Mouse (Mus musculus) embryonic facial prominence, embryonic 13.5 days (tissue): ENCODE measurements at regions not wholly inside any gene's neighbourhood (a gene's known extent, or its start where the extent isn't known, plus 50 kb on each side); places are given as distances from the start of the nearest gene placed in this dataset.

Experiments
- ATAC-seq: fragments of 200-750 bp; cut with Nextera tagmentation; 2 replicates; pipeline ENCODE4 v1.8.0; 2017; ENCODE audit warnings: low read depth; ENCODE audit not compliant: insufficient number of reproducible peaks, insufficient read depth, low FRiP score, low TSS enrichment
- H3K27ac ChIP-seq: fragments of 300-500 bp; sonication (generic); 2 replicates; pipeline ENCODE4 v1.5.1; 2015; ENCODE audit warnings: moderate library complexity, mild to moderate bottlenecking, inconsistent platforms
- H3K27me3 ChIP-seq: fragments of 300-500 bp; sonication (generic); 2 replicates; pipeline ENCODE4 v1.6.1; 2015; ENCODE audit warnings: mild to moderate bottlenecking, inconsistent platforms
- H3K36me3 ChIP-seq: fragments of 300-500 bp; sonication (generic); 2 replicates; pipeline ENCODE4 v1.6.1; 2015; ENCODE audit warnings: mild to moderate bottlenecking, inconsistent platforms
- H3K4me1 ChIP-seq: fragments of 300-500 bp; sonication (generic); 2 replicates; pipeline ENCODE4 v1.6.1; 2015; ENCODE audit warnings: inconsistent platforms
- H3K4me2 ChIP-seq: fragments of 300-500 bp; sonication (generic); 2 replicates; pipeline ENCODE4 v1.6.1; 2015; ENCODE audit warnings: moderate library complexity, mild to moderate bottlenecking, inconsistent platforms
- H3K4me3 ChIP-seq: fragments of 300-500 bp; sonication (generic); 2 replicates; pipeline ENCODE4 v1.5.1; 2015; ENCODE audit warnings: mild to moderate bottlenecking, inconsistent platforms
- H3K9ac ChIP-seq: fragments of 300-500 bp; sonication (generic); 2 replicates; pipeline ENCODE4 v1.6.1; 2015; ENCODE audit warnings: mild to moderate bottlenecking, inconsistent platforms
- H3K9me3 ChIP-seq: fragments of 300-500 bp; sonication (generic); 2 replicates; pipeline ENCODE4 v1.6.1; 2016; ENCODE audit warnings: inconsistent platforms
- WGBS: fragments of 180-500 bp; shearing (Covaris S2); methylation state at CpG from one replicate; pipeline ENCODE4 v1.1.7; 2015; ENCODE audit warnings: mixed read lengths; 5-methylcytosine and 5-hydroxymethylcytosine counted together

GRCm38 (mm10) chr10:37335148-37335547 lies 196.4 kb upstream of the Marcks start:
- Histone ChIP-seq H3K9ac (no peak overlapping the region), H3K4me3 (no peak overlapping the region), H3K36me3 (no peaks in the 10 kb centered on the region), H3K27ac (no peak overlapping the region), H3K9me3 (no peaks in the 10 kb centered on the region), H3K4me2 (no peak overlapping the region), H3K27me3 (no peaks in the 10 kb centered on the region), H3K4me1 (peaks cover 3% of the 10 kb centered on the region; the same call in 1 of the 2 replicates)
- ATAC-seq: no peak
- WGBS: 79% methylated on average over 3 of the region's 3 CpGs

- Histone ChIP-seq H3K9me3 (no peaks in the 10 kb centered on the region), H3K36me3 (no peaks in the 10 kb centered on the region), H3K4me1 (no peaks in the 10 kb centered on the region), H3K4me2 (no peak overlapping the region), H3K4me3 (no peak overlapping the region), H3K27ac (no peak overlapping the region), H3K27me3 (no peaks in the 10 kb centered on the region), H3K9ac (no peak overlapping the region)
- ATAC-seq: no peak
- 81% methylated on average over 3 of the region's 3 CpGs for WGBS
Observed at GRCm38 (mm10) chr10:37326168-37326534, 187.4 kb upstream of the Marcks start.

- H3K4me2 ChIP-seq: no peak overlapping the region
- WGBS: 59% methylated on average over 6 of the region's 6 CpGs
- no peak overlapping the region for H3K27ac ChIP-seq
- H3K4me1 ChIP-seq: no peaks in the 10 kb centered on the region
- no peaks in the 10 kb centered on the region for H3K27me3 ChIP-seq
- no peak overlapping the region for H3K9ac ChIP-seq
- no peaks in the 10 kb centered on the region for H3K36me3 ChIP-seq
- H3K4me3 ChIP-seq: no peak overlapping the region
- no peaks in the 10 kb centered on the region for H3K9me3 ChIP-seq
- no peak for ATAC-seq
Observed at GRCm38 (mm10) chr10:37325514-37326167, 186.9 kb upstream of the Marcks start.

GRCm38 (mm10) chr10:37323689-37324088 lies 185.0 kb upstream of the Marcks start:
- no peaks in the 10 kb centered on the region for H3K36me3 ChIP-seq
- no peak overlapping the region for H3K4me2 ChIP-seq
- H3K4me1 ChIP-seq: no peaks in the 10 kb centered on the region
- H3K4me3 ChIP-seq: no peak overlapping the region
- 50% methylated on average over 1 of the region's 1 CpGs for WGBS
- no peaks in the 10 kb centered on the region for H3K27me3 ChIP-seq
- H3K9me3 ChIP-seq: no peaks in the 10 kb centered on the region
- no peak overlapping the region for H3K9ac ChIP-seq
- no peak for ATAC-seq
- H3K27ac ChIP-seq: no peak overlapping the region

- no peak overlapping the region for H3K4me2 ChIP-seq
- WGBS: 61% methylated on average over 1 of the region's 1 CpGs
Observed at GRCm38 (mm10) chr10:37322809-37323208, 184.1 kb upstream of the Marcks start.

GRCm38 (mm10) chr10:37322310-37322709 lies 183.6 kb upstream of the Marcks start:
- H3K9ac ChIP-seq: no peak overlapping the region
- no peak for ATAC-seq
- H3K27ac ChIP-seq: no peak overlapping the region
- WGBS: 93% methylated on average over 5 of the region's 5 CpGs
- no peak overlapping the region for H3K4me2 ChIP-seq
- H3K4me3 ChIP-seq: no peak overlapping the region
- H3K36me3 ChIP-seq: no peaks in the 10 kb centered on the region
- H3K9me3 ChIP-seq: no peaks in the 10 kb centered on the region
- H3K4me1 ChIP-seq: no peaks in the 10 kb centered on the region
- H3K27me3 ChIP-seq: no peaks in the 10 kb centered on the region

More at GRCm38 (mm10) chr10:37322809-37323208, 184.1 kb upstream of the Marcks start:
- Histone ChIP-seq H3K27ac (no peak overlapping the region), H3K4me3 (no peak overlapping the region), H3K9me3 (no peaks in the 10 kb centered on the region), H3K36me3 (no peaks in the 10 kb centered on the region), H3K9ac (no peak overlapping the region), H3K27me3 (no peaks in the 10 kb centered on the region), H3K4me1 (no peaks in the 10 kb centered on the region)
- ATAC-seq: no peak

- no peak for ATAC-seq
- Histone ChIP-seq H3K27me3 (no peaks in the 10 kb centered on the region), H3K27ac (no peak overlapping the region), H3K4me3 (no peak overlapping the region), H3K9ac (no peak overlapping the region), H3K36me3 (no peaks in the 10 kb centered on the region), H3K4me1 (no peaks in the 10 kb centered on the region), H3K9me3 (no peaks in the 10 kb centered on the region), H3K4me2 (no peak overlapping the region)
- 80% methylated on average over 3 of the region's 3 CpGs for whole genome bisulfite sequencing
Observed at GRCm38 (mm10) chr10:37321171-37321570, 182.5 kb upstream of the Marcks start.

GRCm38 (mm10) chr10:37319746-37320430 lies 181.2 kb upstream of the Marcks start:
- no peaks in the 10 kb centered on the region for H3K36me3 ChIP-seq
- 0 out of 2 replicates have a peak, but pooled peaks cover 2% of the 10 kb centered on the region for H3K4me1 ChIP-seq
- no peak for ATAC-seq
- H3K27me3 ChIP-seq: no peaks in the 10 kb centered on the region
- no peak overlapping the region for H3K4me3 ChIP-seq
- WGBS: 91% methylated on average over 8 of the region's 8 CpGs
- H3K27ac ChIP-seq: no peak overlapping the region
- no peak overlapping the region for H3K4me2 ChIP-seq
- H3K9me3 ChIP-seq: no peaks in the 10 kb centered on the region
- H3K9ac ChIP-seq: no peak overlapping the region

GRCm38 (mm10) chr10:37316701-37317100 lies 178.0 kb upstream of the Marcks start:
- Histone ChIP-seq H3K4me1 (0 out of 2 replicates have a peak, but pooled peaks cover 4% of the 10 kb centered on the region), H3K4me2 (no peak overlapping the region), H3K9me3 (no peaks in the 10 kb centered on the region), H3K4me3 (no peak overlapping the region), H3K36me3 (no peaks in the 10 kb centered on the region), H3K27me3 (no peaks in the 10 kb centered on the region), H3K9ac (no peak overlapping the region), H3K27ac (no peak overlapping the region)
- WGBS: 89% methylated on average over 3 of the region's 3 CpGs
- ATAC-seq: no peak

- Histone ChIP-seq H3K27me3 (no peaks in the 10 kb centered on the region), H3K27ac (no peak overlapping the region), H3K4me3 (no peak overlapping the region), H3K4me1 (0 out of 2 replicates have a peak, but pooled peaks cover 4% of the 10 kb centered on the region), H3K9ac (no peak overlapping the region), H3K36me3 (no peaks in the 10 kb centered on the region), H3K9me3 (no peaks in the 10 kb centered on the region), H3K4me2 (no peak overlapping the region)
- ATAC-seq: no peak
- WGBS: 97% methylated on average over 1 of the region's 1 CpGs
Observed at GRCm38 (mm10) chr10:37315804-37316203, 177.1 kb upstream of the Marcks start.

GRCm38 (mm10) chr10:37314746-37315430 lies 176.2 kb upstream of the Marcks start:
- no peak for ATAC-seq
- 73% methylated on average over 5 of the region's 5 CpGs for WGBS

GRCm38 (mm10) chr10:37313461-37313860 lies 174.7 kb upstream of the Marcks start:
- 0 out of 2 replicates have a peak, but pooled peaks cover 4% of the 10 kb centered on the region for H3K4me1 ChIP-seq
- H3K36me3 ChIP-seq: no peaks in the 10 kb centered on the region
- H3K9ac ChIP-seq: no peak overlapping the region
- ATAC-seq: no peak
- H3K4me3 ChIP-seq: no peak overlapping the region
- no peaks in the 10 kb centered on the region for H3K9me3 ChIP-seq
- no peak overlapping the region for H3K4me2 ChIP-seq
- no peaks in the 10 kb centered on the region for H3K27me3 ChIP-seq
- no peak overlapping the region for H3K27ac ChIP-seq

More at GRCm38 (mm10) chr10:37314746-37315430, 176.2 kb upstream of the Marcks start:
- Histone ChIP-seq H3K4me1 (0 out of 2 replicates have a peak, but pooled peaks cover 4% of the 10 kb centered on the region), H3K36me3 (no peaks in the 10 kb centered on the region), H3K4me3 (no peak overlapping the region), H3K27me3 (no peaks in the 10 kb centered on the region), H3K9me3 (no peaks in the 10 kb centered on the region), H3K4me2 (no peak overlapping the region), H3K9ac (no peak overlapping the region), H3K27ac (no peak overlapping the region)
